Mouse (Mus musculus): Measurements from ENCODE around the gene Creb3. TPM values are rescaled to one million over a fixed set of nuclear protein-coding genes. Genes with fewer than 3 reads are reported as not detected.

The Creb3 gene
- polyA plus RNA-seq, 2 experiments = 10.9 to 21.7 TPM

DNA sequence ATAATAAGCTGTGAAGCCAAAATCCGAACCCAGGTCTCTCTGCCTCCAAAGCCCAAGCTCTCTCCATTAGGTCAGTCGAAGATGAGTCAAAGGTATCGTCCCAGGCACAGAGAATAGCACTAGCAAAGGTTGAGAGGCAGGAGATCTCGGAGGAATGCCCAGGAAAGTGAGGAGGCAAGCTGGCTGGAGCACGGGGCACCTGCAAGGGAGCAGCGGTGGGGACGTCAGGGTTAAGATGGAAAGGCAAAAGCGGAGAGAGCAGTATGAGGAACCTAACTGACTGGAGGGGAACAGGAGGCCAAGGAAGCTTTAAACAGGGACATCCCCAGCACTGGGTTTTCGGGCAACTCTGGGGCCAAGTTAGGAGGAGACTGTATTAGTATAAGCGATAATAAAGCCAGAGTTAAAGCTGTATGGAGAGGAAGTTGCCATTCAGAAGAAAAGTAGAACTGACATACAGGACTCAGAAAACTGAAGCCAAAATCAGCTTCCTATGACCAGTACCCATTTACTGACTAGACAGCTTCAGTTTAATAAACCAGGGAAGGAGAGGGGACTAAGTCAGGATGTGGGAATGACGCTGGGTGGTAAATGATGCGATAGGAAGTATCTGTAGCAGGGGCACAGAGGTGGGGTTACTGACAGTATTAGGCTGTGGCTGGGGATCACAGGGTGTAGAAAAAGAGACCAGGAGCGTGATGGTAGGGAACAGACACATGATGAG lies 2.5 kb upstream of the Creb3 start:
- no peak for TF ChIP-seq CTCF (IDR thresholded peaks at IDR 0.05; ENCODE audit: low read depth)
- TF ChIP-seq EP300 (IDR thresholded peaks at IDR 0.05; ENCODE audit: low read depth) = no peak
- Histone ChIP-seq H3K27ac (peak overlapping the region; percentile 52), H3K4me2 (ENCODE audit: low read depth) (peak overlapping the region; percentile 99), H3K36me3 (replicated peaks; ENCODE audit: control insufficient read depth, insufficient read depth, low read depth) (peaks cover 26% of the 10 kb centered on the region), H3K9me3 (ENCODE audit: control insufficient read depth, low read length) (no peaks in the 10 kb centered on the region), H3K27me3 (ENCODE audit: control insufficient read depth, insufficient read depth, low read length) (no peaks in the 10 kb centered on the region), H3K4me1 (replicated peaks; ENCODE audit: control insufficient read depth in 2 of 2, insufficient read depth in 2 of 2, low read length in 1 of 2) (peaks cover 33 to 48% of the 10 kb centered on the region in 2 experiments), H3K9ac (replicated peaks) (peak overlapping the region; percentile 81), H3K4me3 (ENCODE audit: insufficient read depth in 1 of 2, low read depth in 2 of 2, low read length in 2 of 2) (peak overlapping the region; percentile 75 to 97)
- WGBS (ENCODE audit: insufficient replicate concordance) = 25% methylated on average over 13 of the region's 13 CpGs
- no peak for DNase-seq (ENCODE audit: low read depth in 3 of 3, low spot score in 3 of 3)
- no peak for ATAC-seq (ENCODE audit: insufficient read depth)

DNA sequence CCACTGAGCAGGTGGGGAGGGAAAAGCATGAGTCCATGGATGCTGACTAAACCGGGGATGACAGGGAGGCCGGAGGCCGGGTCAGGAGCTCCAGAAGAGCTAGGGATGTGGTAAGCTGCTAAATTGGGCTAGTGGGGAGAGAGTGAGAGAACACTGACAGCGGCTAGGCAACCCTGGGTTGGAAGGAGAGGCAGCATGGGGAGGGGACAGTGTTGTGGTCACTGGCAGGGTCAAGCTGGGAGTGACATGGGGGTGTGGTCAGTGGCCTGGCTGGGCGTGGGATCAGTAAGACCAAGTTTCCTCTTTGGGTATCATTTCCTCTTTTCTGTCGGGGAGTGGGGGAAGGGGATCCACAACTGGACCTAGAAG lies 1.9 kb upstream of the Creb3 start:
- DNase-seq (ENCODE audit: low read depth in 3 of 3, low spot score in 3 of 3) = no peak
- Histone ChIP-seq H3K27me3 (ENCODE audit: control insufficient read depth, insufficient read depth, low read length) (no peaks in the 10 kb centered on the region), H3K36me3 (replicated peaks; ENCODE audit: control insufficient read depth, insufficient read depth, low read depth) (peaks cover 26% of the 10 kb centered on the region), H3K9me3 (ENCODE audit: control insufficient read depth, low read length) (no peaks in the 10 kb centered on the region), H3K4me1 (replicated peaks; ENCODE audit: control insufficient read depth in 2 of 2, insufficient read depth in 2 of 2, low read length in 1 of 2) (peaks cover 33 to 48% of the 10 kb centered on the region in 2 experiments), H3K4me3 (ENCODE audit: insufficient read depth in 1 of 2, low read depth in 2 of 2, low read length in 2 of 2) (peak overlapping the region; percentile 75 to 97), H3K27ac (peak overlapping the region; percentile 92), H3K9ac (replicated peaks) (peak overlapping the region; percentile 81), H3K4me2 (ENCODE audit: low read depth) (peak overlapping the region; percentile 99)
- TF ChIP-seq CTCF (IDR thresholded peaks at IDR 0.05; ENCODE audit: low read depth) (no peak), EP300 (IDR thresholded peaks at IDR 0.05; ENCODE audit: low read depth) (no peak)
- no peak for ATAC-seq (ENCODE audit: insufficient read depth)
- WGBS (ENCODE audit: insufficient replicate concordance) = 6% methylated on average over 6 of the region's 6 CpGs

DNA sequence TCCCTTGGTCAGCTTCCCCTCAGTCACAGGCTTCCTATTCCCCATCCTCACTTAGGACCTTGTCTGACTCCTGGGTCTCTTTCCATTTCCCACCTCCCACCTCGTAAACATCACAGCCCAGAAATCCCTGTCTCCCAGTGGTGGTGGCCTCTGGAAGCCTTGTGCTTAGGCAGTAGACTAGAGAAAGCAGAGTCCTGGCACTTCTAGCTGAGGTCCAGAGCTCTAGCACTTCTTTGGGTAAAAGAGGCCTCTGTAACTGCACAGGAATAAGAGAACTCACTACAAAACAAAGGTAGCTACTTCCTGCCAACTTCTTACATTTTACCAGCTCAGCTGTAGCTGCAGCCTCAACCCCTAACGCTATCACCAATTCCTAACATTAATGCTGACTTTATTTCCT lies 1.2 kb upstream of the Creb3 start:
- H3K9me3 ChIP-seq (ENCODE audit: control insufficient read depth, low read length) = no peaks in the 10 kb centered on the region
- peak overlapping the region; percentile 81 for H3K9ac ChIP-seq (replicated peaks)
- DNase-seq (ENCODE audit: low read depth in 3 of 3, low spot score in 3 of 3) (no peak), ATAC-seq (ENCODE audit: insufficient read depth) (no peak)
- H3K4me1 ChIP-seq (replicated peaks; ENCODE audit: control insufficient read depth in 2 of 2, insufficient read depth in 2 of 2, low read length in 1 of 2) = peaks cover 33 to 48% of the 10 kb centered on the region in 2 experiments
- peak overlapping the region; percentile 75 to 97 for H3K4me3 ChIP-seq (ENCODE audit: insufficient read depth in 1 of 2, low read depth in 2 of 2, low read length in 2 of 2)
- H3K27me3 ChIP-seq (ENCODE audit: control insufficient read depth, insufficient read depth, low read length) = no peaks in the 10 kb centered on the region
- H3K36me3 ChIP-seq (replicated peaks; ENCODE audit: control insufficient read depth, insufficient read depth, low read depth) = peaks cover 25% of the 10 kb centered on the region
- H3K27ac ChIP-seq = peak overlapping the region; percentile 92
- TF ChIP-seq CTCF (IDR thresholded peaks at IDR 0.05; ENCODE audit: low read depth) = no peak
- TF ChIP-seq EP300 (IDR thresholded peaks at IDR 0.05; ENCODE audit: low read depth) = no peak
- WGBS (ENCODE audit: insufficient replicate concordance) = 6% methylated on average over 2 of the region's 2 CpGs
- peak overlapping the region; percentile 99 for H3K4me2 ChIP-seq (ENCODE audit: low read depth)

DNA sequence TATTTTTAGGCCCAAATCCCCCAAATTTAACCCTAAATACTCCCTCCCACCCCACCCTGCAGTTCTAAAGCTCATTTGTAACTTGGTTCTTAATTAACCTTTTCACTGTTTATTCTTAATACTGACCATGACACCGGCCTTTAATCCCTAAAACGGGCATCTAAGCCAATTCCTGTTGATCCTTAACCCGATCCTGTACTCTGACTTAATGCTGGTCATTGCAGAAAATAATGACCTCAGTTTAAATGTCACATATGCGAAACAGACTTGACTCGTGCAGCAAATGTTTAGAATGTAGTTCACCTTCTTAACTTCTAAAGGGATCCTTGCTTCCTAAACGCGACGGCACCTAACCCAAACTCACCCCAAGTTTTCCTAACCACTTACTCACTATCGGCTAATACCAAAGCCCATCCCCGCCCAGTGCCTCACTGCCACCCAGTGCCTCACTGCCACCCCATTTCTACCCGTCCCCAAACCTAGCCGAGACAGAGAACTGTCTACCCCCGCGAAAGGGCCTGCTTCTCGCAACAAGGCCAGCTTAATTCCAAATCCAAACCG lies 616 bp upstream of the Creb3 start:
- Histone ChIP-seq H3K4me1 (replicated peaks; ENCODE audit: control insufficient read depth in 2 of 2, insufficient read depth in 2 of 2, low read length in 1 of 2) (peaks cover 33 to 48% of the 10 kb centered on the region in 2 experiments), H3K27me3 (ENCODE audit: control insufficient read depth, insufficient read depth, low read length) (no peaks in the 10 kb centered on the region), H3K9me3 (ENCODE audit: control insufficient read depth, low read length) (no peaks in the 10 kb centered on the region), H3K9ac (replicated peaks) (peak overlapping the region; percentile 81), H3K4me2 (ENCODE audit: low read depth) (peak overlapping the region; percentile 99), H3K27ac (peak overlapping the region; percentile 92), H3K4me3 (ENCODE audit: insufficient read depth in 1 of 2, low read depth in 2 of 2, low read length in 2 of 2) (peak overlapping the region; percentile 75 to 97), H3K36me3 (replicated peaks; ENCODE audit: control insufficient read depth, insufficient read depth, low read depth) (peaks cover 25% of the 10 kb centered on the region)
- DNase-seq (ENCODE audit: low read depth in 3 of 3, low spot score in 3 of 3) = peak in 1 of 3 experiments; percentile 49
- WGBS (ENCODE audit: insufficient replicate concordance) = under 1% methylated on average over 16 of the region's 16 CpGs
- TF ChIP-seq CTCF (IDR thresholded peaks at IDR 0.05; ENCODE audit: low read depth) (no peak), EP300 (IDR thresholded peaks at IDR 0.05; ENCODE audit: low read depth) (no peak)
- ATAC-seq (ENCODE audit: insufficient read depth) = peak; percentile 69

Data from liver, embryonic 14.5 days (tissue).